Mouse (Mus musculus): Measurements from ENCODE around the gene Gigyf1.

Gene Gigyf1

GRCm38 (mm10) chr5:137535318-137535717 is 17.0 kb downstream of the Gigyf1 start:
- DNase-seq, result no peak

- DNase-seq, result no peak
These were observed 19.1 kb downstream of the Gigyf1 start for GRCm38 (mm10) chr5:137537461-137537860.

- DNase-seq, result peak; percentile 69
These were observed 21.0 kb downstream of the Gigyf1 start for GRCm38 (mm10) chr5:137539291-137539801.

GRCm38 (mm10) chr5:137540991-137541390 is 22.6 kb downstream of the Gigyf1 start:
- no peak for DNase-seq

GRCm38 (mm10) chr5:137541768-137542540 is 23.6 kb downstream of the Gigyf1 start:
- DNase-seq, result no peak

- DNase-seq, result no peak
These were observed 26.6 kb downstream of the Gigyf1 start for GRCm38 (mm10) chr5:137544926-137545325.

GRCm38 (mm10) chr5:137545596-137545995 is 27.2 kb downstream of the Gigyf1 start:
- no peak for DNase-seq

- DNase-seq, result no peak
These were observed 31.5 kb downstream of the Gigyf1 start for GRCm38 (mm10) chr5:137549840-137550239.

GRCm38 (mm10) chr5:137551119-137551518 is 32.8 kb downstream of the Gigyf1 start:
- DNase-seq, result no peak

- no peak for DNase-seq
These were observed 34.7 kb downstream of the Gigyf1 start for GRCm38 (mm10) chr5:137553000-137553399.

GRCm38 (mm10) chr5:137553411-137553837 is 35.1 kb downstream of the Gigyf1 start, which contains the start of gene Actl6b:
Actl6b (plus strand) TSS chr5:137553517.
- DNase-seq, result peak; percentile 88

GRCm38 (mm10) chr5:137553898-137554297 is 35.5 kb downstream of the Gigyf1 start:
- no peak for DNase-seq

- DNase-seq, result no peak
These were observed 43.2 kb downstream of the Gigyf1 start for GRCm38 (mm10) chr5:137561556-137561955.

GRCm38 (mm10) chr5:137562965-137563364 is 44.6 kb downstream of the Gigyf1 start:
- DNase-seq, result peak; percentile 74

GRCm38 (mm10) chr5:137565744-137566143 is 47.4 kb downstream of the Gigyf1 start:
- DNase-seq, result no peak

GRCm38 (mm10) chr5:137566416-137566815 is 48.1 kb downstream of the Gigyf1 start:
- DNase-seq, result no peak

- DNase-seq, result no peak
These were observed 50.0 kb downstream of the Gigyf1 start for GRCm38 (mm10) chr5:137568223-137568798.

- no peak for DNase-seq
These were observed 50.7 kb downstream of the Gigyf1 start for GRCm38 (mm10) chr5:137569031-137569430.

- no peak for DNase-seq
These were observed 51.3 kb downstream of the Gigyf1 start, which contains the start of gene Tfr2 for GRCm38 (mm10) chr5:137569665-137570064. Tfr2 (plus strand) TSS chr5:137569840.

- no peak for DNase-seq
These were observed 51.8 kb downstream of the Gigyf1 start for GRCm38 (mm10) chr5:137570181-137570580.

GRCm38 (mm10) chr5:137570691-137571586 is 52.6 kb downstream of the Gigyf1 start:
- no peak for DNase-seq

- peak; percentile 48 for DNase-seq
These were observed 56.1 kb downstream of the Gigyf1 start for GRCm38 (mm10) chr5:137574470-137574901.
